Mouse (Mus musculus) liver, embryonic 15.5 days (tissue): ENCODE data around the gene Plac8. TPM values are rescaled to one million over a fixed set of nuclear protein-coding genes. Genes with fewer than 3 reads are reported as not detected.

Experiments
- ATAC-seq: fragments of 200-750 bp; cut with Nextera tagmentation; 2 replicates; pipeline ENCODE4 v1.8.0; 2017; ENCODE audit warnings: moderate number of reproducible peaks, mild to moderate bottlenecking, moderate library complexity; ENCODE audit not compliant: insufficient read depth
- H3K27ac ChIP-seq: fragments of 300-500 bp; sonication (generic); replicated peaks from 2 replicates; pipeline ENCODE4 v1.5.1; 2015; ENCODE audit warnings: mild to moderate bottlenecking, inconsistent platforms
- H3K27me3 ChIP-seq: fragments of 300-500 bp; sonication (generic); 2 replicates; pipeline ENCODE4 v1.6.1; 2015; ENCODE audit warnings: mild to moderate bottlenecking, inconsistent platforms
- H3K36me3 ChIP-seq: fragments of 300-500 bp; sonication (generic); replicated peaks from 2 replicates; pipeline ENCODE4 v1.6.1; 2015; ENCODE audit warnings: moderate library complexity, mild to moderate bottlenecking, inconsistent platforms
- H3K4me1 ChIP-seq: fragments of 300-500 bp; sonication (generic); replicated peaks from 2 replicates; pipeline ENCODE4 v1.6.1; 2015; ENCODE audit warnings: inconsistent platforms
- H3K4me2 ChIP-seq: fragments of 300-500 bp; sonication (generic); 2 replicates; pipeline ENCODE4 v1.6.1; 2015; ENCODE audit warnings: moderate library complexity, mild to moderate bottlenecking, inconsistent platforms
- H3K4me3 ChIP-seq: fragments of 300-500 bp; sonication (generic); replicated peaks from 2 replicates; pipeline ENCODE4 v1.5.1; 2015; ENCODE audit warnings: mild to moderate bottlenecking, inconsistent platforms
- H3K9ac ChIP-seq: fragments of 300-500 bp; sonication (generic); 2 replicates; pipeline ENCODE4 v1.6.1; 2015; ENCODE audit warnings: moderate library complexity, mild to moderate bottlenecking, inconsistent platforms
- H3K9me3 ChIP-seq: fragments of 300-500 bp; sonication (generic); replicated peaks from 2 replicates; pipeline ENCODE4 v1.6.1; 2016; ENCODE audit warnings: inconsistent platforms
- WGBS: fragments of 180-500 bp; shearing (Covaris S2); methylation state at CpG from one replicate; pipeline ENCODE4 v1.1.7; 2015; ENCODE audit warnings: mixed read lengths; ENCODE audit not compliant: insufficient replicate concordance; 5-methylcytosine and 5-hydroxymethylcytosine counted together
- polyA plus RNA-seq: library from polyadenylated mRNA; unstranded; fragments of >200 nt; fragmentation: Nextera tagmentation; extraction: Ambion mirVana; gene quantifications from 2 replicates; pipeline ENCODE4 v1.2.1, GENCODE M21; 2015

The Plac8 gene
- polyA plus RNA-seq, 1 experiment from 2014 or later, result 83.9 TPM

- H3K4me3 ChIP-seq, result no peak overlapping the region
- ATAC-seq, result no peak
- no peaks in the 10 kb centered on the region for H3K27me3 ChIP-seq
- H3K9ac ChIP-seq, result no peak overlapping the region
- WGBS, result 36% methylated on average over 11 of the region's 11 CpGs
- H3K4me2 ChIP-seq, result no peak overlapping the region
- no peaks in the 10 kb centered on the region for H3K9me3 ChIP-seq
- H3K4me1 ChIP-seq, result no peaks in the 10 kb centered on the region
- H3K36me3 ChIP-seq, result no peaks in the 10 kb centered on the region
- no peak overlapping the region for H3K27ac ChIP-seq
Measured at GRCm38 (mm10) chr5:100597886-100598485, 25.9 kb upstream of the Plac8 start.

- Histone ChIP-seq H3K9me3 (no peaks in the 10 kb centered on the region), H3K4me2 (no peak overlapping the region), H3K4me1 (no peaks in the 10 kb centered on the region), H3K27ac (no peak overlapping the region), H3K4me3 (no peak overlapping the region), H3K27me3 (no peaks in the 10 kb centered on the region), H3K36me3 (no peaks in the 10 kb centered on the region), H3K9ac (no peak overlapping the region)
- no peak for ATAC-seq
- WGBS, result 79% methylated on average over 6 of the region's 6 CpGs
Measured at GRCm38 (mm10) chr5:100595999-100596398, 24.0 kb upstream of the Plac8 start.

- Histone ChIP-seq H3K4me1 (no peaks in the 10 kb centered on the region), H3K27me3 (no peaks in the 10 kb centered on the region), H3K9me3 (no peaks in the 10 kb centered on the region), H3K36me3 (no peaks in the 10 kb centered on the region), H3K4me3 (no peak overlapping the region), H3K27ac (no peak overlapping the region), H3K4me2 (no peak overlapping the region), H3K9ac (no peak overlapping the region)
- no peak for ATAC-seq
- WGBS, result 78% methylated on average over 13 of the region's 13 CpGs
Measured at GRCm38 (mm10) chr5:100594803-100595467, 22.9 kb upstream of the Plac8 start.

GRCm38 (mm10) chr5:100590505-100590904 lies 18.5 kb upstream of the Plac8 start:
- H3K36me3 ChIP-seq, result no peaks in the 10 kb centered on the region
- no peak overlapping the region for H3K4me2 ChIP-seq
- H3K27me3 ChIP-seq, result no peaks in the 10 kb centered on the region
- no peak overlapping the region for H3K27ac ChIP-seq
- no peak for ATAC-seq
- no peak overlapping the region for H3K4me3 ChIP-seq
- 53% methylated on average over 5 of the region's 5 CpGs for WGBS
- H3K9me3 ChIP-seq, result no peaks in the 10 kb centered on the region
- no peak overlapping the region for H3K9ac ChIP-seq
- 0 out of 2 replicates have a peak, but pooled peaks cover 3% of the 10 kb centered on the region for H3K4me1 ChIP-seq

- peaks cover 10% of the 10 kb centered on the region; the same call in 1 of the 2 replicates for H3K4me1 ChIP-seq
- no peaks in the 10 kb centered on the region for H3K9me3 ChIP-seq
- no peaks in the 10 kb centered on the region for H3K27me3 ChIP-seq
- H3K4me3 ChIP-seq, result no peak overlapping the region
- H3K4me2 ChIP-seq, result no peak overlapping the region
- ATAC-seq, result no peak
- 21% methylated on average over 2 of the region's 2 CpGs for whole genome bisulfite sequencing
- H3K36me3 ChIP-seq, result no peaks in the 10 kb centered on the region
- H3K9ac ChIP-seq, result no peak overlapping the region
- H3K27ac ChIP-seq, result no peak overlapping the region
Measured at GRCm38 (mm10) chr5:100587626-100588025, 15.6 kb upstream of the Plac8 start.

- H3K36me3 ChIP-seq, result no peaks in the 10 kb centered on the region
- H3K4me2 ChIP-seq, result no peak overlapping the region
- no peak overlapping the region for H3K9ac ChIP-seq
- peaks cover 10% of the 10 kb centered on the region; the same call in 1 of the 2 replicates for H3K4me1 ChIP-seq
- no peak for ATAC-seq
- 72% methylated on average over 7 of the region's 7 CpGs for WGBS
- no peaks in the 10 kb centered on the region for H3K27me3 ChIP-seq
- no peak overlapping the region for H3K4me3 ChIP-seq
- H3K27ac ChIP-seq, result no peak overlapping the region
- H3K9me3 ChIP-seq, result no peaks in the 10 kb centered on the region
Measured at GRCm38 (mm10) chr5:100587136-100587535, 15.1 kb upstream of the Plac8 start.

GRCm38 (mm10) chr5:100585657-100586056 lies 13.6 kb upstream of the Plac8 start:
- Histone ChIP-seq H3K27me3 (no peaks in the 10 kb centered on the region), H3K4me2 (no peak overlapping the region), H3K9me3 (no peaks in the 10 kb centered on the region), H3K4me1 (peaks cover 16% of the 10 kb centered on the region; the same call in 1 of the 2 replicates), H3K4me3 (no peak overlapping the region), H3K36me3 (no peaks in the 10 kb centered on the region), H3K9ac (no peak overlapping the region), H3K27ac (no peak overlapping the region)
- 62% methylated on average over 3 of the region's 3 CpGs for WGBS
- no peak for ATAC-seq

- Histone ChIP-seq H3K9ac (no peak overlapping the region), H3K4me3 (no peak overlapping the region), H3K9me3 (no peaks in the 10 kb centered on the region), H3K27ac (no peak overlapping the region), H3K27me3 (no peaks in the 10 kb centered on the region), H3K4me1 (peaks cover 16% of the 10 kb centered on the region; the same call in 1 of the 2 replicates), H3K36me3 (no peaks in the 10 kb centered on the region), H3K4me2 (no peak overlapping the region)
- 24% methylated on average over 8 of the region's 8 CpGs for WGBS
- ATAC-seq, result no peak
Measured at GRCm38 (mm10) chr5:100585206-100585644, 13.2 kb upstream of the Plac8 start.

- no peak overlapping the region for H3K4me3 ChIP-seq
- no peak overlapping the region for H3K9ac ChIP-seq
- peaks cover 16% of the 10 kb centered on the region; the same call in 1 of the 2 replicates for H3K4me1 ChIP-seq
- H3K36me3 ChIP-seq, result no peaks in the 10 kb centered on the region
- H3K9me3 ChIP-seq, result no peaks in the 10 kb centered on the region
- H3K27me3 ChIP-seq, result no peaks in the 10 kb centered on the region
- ATAC-seq, result no peak; the same call in 1 of the 2 replicates
- no peak overlapping the region for H3K27ac ChIP-seq
- no peak overlapping the region for H3K4me2 ChIP-seq
- 60% methylated on average over 7 of the region's 7 CpGs for WGBS
Measured at GRCm38 (mm10) chr5:100583066-100583465, 11.0 kb upstream of the Plac8 start.

GRCm38 (mm10) chr5:100582435-100582826 lies 10.4 kb upstream of the Plac8 start:
- H3K27ac ChIP-seq, result no peak overlapping the region
- H3K9me3 ChIP-seq, result no peaks in the 10 kb centered on the region
- H3K4me3 ChIP-seq, result no peak overlapping the region
- no peak overlapping the region for H3K4me2 ChIP-seq
- no peak for ATAC-seq
- no peak overlapping the region for H3K9ac ChIP-seq
- H3K36me3 ChIP-seq, result no peaks in the 10 kb centered on the region
- no peaks in the 10 kb centered on the region for H3K27me3 ChIP-seq
- WGBS, result 38% methylated on average over 5 of the region's 5 CpGs
- peaks cover 16% of the 10 kb centered on the region; the same call in 1 of the 2 replicates for H3K4me1 ChIP-seq

GRCm38 (mm10) chr5:100581622-100582434 lies 9.8 kb upstream of the Plac8 start:
- ATAC-seq, result no peak
- no peak overlapping the region for H3K27ac ChIP-seq

More at GRCm38 (mm10) chr5:100581622-100582434, 9.8 kb upstream of the Plac8 start:
- H3K4me2 ChIP-seq, result no peak overlapping the region
- H3K36me3 ChIP-seq, result no peaks in the 10 kb centered on the region
- no peaks in the 10 kb centered on the region for H3K27me3 ChIP-seq
- H3K9ac ChIP-seq, result no peak overlapping the region
- H3K4me1 ChIP-seq, result peaks cover 16% of the 10 kb centered on the region; the same call in 1 of the 2 replicates
- 50% methylated on average over 11 of the region's 11 CpGs for WGBS
- no peak overlapping the region for H3K4me3 ChIP-seq
- H3K9me3 ChIP-seq, result no peaks in the 10 kb centered on the region
